Mouse (Mus musculus) central nervous system, embryonic 14 days (tissue): ENCODE measurements around the gene Rbks. TPM values are rescaled to one million over a fixed set of nuclear protein-coding genes. Genes with fewer than 3 reads are reported as not detected.

Experiments
- polyA plus RNA-seq: library from polyadenylated mRNA; depleted of rRNA; stranded (reverse); fragments of >200 nt; gene quantifications from 2 replicates; pipeline ENCODE4 v1.2.3, GENCODE M21; 2012; rRNA removed

Gene Rbks
- 1.6 and 1.8 TPM in 2 replicates for polyA plus RNA-seq

DNA sequence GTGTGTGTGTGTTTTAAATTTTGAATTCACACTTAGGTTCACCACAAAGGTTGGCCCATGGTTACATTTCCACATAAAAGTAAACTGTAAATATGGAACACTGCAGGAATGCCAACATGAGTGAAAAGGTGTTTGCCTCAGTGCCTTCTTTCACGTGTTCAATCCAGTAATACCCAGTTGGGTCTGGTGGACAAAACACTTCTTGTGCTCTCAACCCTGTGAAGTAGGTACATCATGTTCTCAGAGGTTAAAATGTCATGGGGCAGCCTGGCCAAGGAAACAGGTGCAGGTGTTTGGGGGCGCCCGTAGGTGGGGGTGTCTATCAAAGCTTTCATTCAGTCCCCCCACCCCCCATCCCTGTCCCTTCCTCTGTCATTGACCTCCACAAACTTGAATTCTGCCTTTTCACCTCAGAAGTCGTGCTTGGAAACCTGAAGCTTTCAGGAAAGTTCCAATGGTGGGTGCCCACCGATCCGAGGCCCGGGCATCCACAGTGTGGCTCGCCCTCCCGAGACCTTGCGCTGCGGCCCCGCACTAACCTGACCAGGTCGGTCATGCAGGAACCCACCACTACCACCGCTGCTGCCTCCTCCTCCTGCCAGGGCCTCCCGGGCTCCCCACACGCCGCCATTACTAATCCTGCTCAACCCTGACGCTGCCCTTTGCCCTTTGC is at the start of gene Rbks:
Gene Rbks, minus strand, starts transcription at position 657 of the 673 bp plus-strand sequence.

DNA sequence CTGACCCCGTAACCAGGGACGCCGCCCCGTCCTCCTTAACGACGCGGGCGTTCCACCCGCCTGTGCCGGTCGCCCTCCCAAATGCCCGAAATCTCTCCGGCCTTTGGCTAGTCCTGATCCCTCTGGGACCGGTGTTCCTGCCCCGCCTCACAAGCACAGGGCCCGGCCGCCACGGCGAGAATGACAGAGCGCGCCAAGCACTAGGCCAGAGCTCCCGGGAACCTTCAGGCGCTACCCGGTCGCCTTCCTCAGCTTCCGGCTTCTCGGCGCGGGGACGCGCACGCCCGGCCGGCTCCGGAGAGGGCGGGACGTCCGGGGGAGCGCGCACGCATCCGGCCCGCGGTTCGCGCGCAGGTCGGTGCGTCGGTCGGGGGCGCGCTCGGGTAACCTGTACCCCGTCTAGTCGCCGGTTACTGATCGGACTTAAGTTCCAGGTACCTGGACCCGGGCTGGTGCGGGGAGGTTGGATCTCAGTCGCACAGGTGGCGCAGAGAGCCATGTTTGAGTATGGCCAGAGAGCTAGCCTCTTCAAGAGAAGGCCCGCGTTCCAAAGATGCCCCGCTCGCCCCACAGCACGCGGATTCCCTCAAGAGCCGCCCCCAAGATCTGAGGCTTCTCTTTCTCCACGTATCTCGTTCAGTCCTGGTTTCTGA is 343 bp upstream of the Rbks start, which contains the start of gene Babam2:
Gene Babam2, plus strand, starts transcription at position 41 of the 653 bp plus-strand sequence.

DNA sequence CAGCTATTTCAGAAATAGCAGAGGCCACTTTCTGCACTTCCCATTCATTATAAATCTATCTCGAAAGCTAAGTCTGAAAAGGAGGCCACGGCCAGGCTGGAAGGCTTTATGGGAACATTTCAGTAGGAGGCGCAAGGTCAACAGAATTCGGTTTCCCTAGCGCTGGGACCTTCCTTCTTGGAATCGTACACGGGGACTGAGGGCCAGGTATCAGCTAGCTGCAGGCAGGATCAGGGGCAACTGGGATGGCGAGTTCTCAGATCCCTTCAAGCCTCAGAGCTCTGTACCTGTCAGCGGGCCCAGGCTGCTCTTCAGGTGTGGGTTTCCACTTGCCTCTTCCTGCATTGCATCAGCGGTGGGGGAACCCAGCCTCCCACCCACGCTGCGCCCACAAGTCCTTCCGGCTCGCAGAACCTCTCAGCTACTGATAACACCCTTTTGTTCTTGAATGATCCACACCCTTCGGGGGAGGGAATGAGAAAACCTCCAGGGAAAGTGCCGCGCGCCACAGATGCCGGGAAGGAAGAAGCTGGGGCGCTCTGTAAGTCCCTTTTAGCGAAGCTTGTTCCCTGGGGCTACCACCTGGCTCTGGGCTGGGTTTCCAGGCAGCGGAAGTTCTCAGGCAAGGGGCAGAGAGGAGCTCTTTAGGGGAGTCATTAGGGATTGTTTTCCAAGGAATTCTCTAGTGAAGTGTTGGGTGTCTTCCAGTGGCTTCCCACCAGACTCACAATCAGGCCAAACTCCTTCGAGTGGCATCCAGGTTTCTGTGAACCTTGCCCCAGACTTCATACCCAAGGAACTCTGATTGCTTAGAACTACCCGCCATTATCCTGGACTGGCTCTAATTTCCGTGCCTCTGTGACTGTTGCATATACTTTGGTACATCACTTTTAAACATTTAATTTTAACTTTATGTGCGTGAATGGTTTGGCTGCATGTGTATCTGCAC is 100.7 kb downstream of the Rbks start, which contains the start of gene Mrpl33:
Gene Mrpl33, plus strand, starts transcription at position 455 of the 949 bp plus-strand sequence.

Other genes starting within 250 kb of the Rbks start
- gene Zfp512, start 245.2 kb downstream of the Rbks start, polyA plus RNA-seq: 80.1 and 83.1 TPM in 2 replicates
- gene 4930548H24Rik, start 211.9 kb downstream of the Rbks start, polyA plus RNA-seq: 0.09 and 0.11 TPM in 2 replicates
- 39.5 and 41.4 TPM in 2 replicates for gene Gpn1, start 202.9 kb downstream of the Rbks start, polyA plus RNA-seq
- 22.0 and 22.4 TPM in 2 replicates for gene Slc4a1ap, start 170.6 kb downstream of the Rbks start, polyA plus RNA-seq
- gene Supt7l, start 169.8 kb downstream of the Rbks start, polyA plus RNA-seq: 18.7 and 19.9 TPM in 2 replicates
- 110 and 113 TPM in 2 replicates for gene Mrpl33, start 100.7 kb downstream of the Rbks start, polyA plus RNA-seq
- gene Babam2, start 57 bp upstream of the Rbks start, polyA plus RNA-seq: 30.0 and 33.0 TPM in 2 replicates